Mouse (Mus musculus) megakaryocyte-erythroid progenitor cell, adult 5 weeks (primary cell): Measurements from ENCODE around the gene Itgb1bp2. TPM values are rescaled to one million over a fixed set of nuclear protein-coding genes. Genes with fewer than 3 reads are reported as not detected.

ENCODE experiments used
- polyA plus RNA-seq: library from polyadenylated mRNA; stranded (reverse); fragments of >175 nt; gene quantifications from 2 replicates; pipeline ENCODE4 v1.2.3, GENCODE M21; 2012

Gene Itgb1bp2
- polyA plus RNA-seq, result 0.17 and 0.31 TPM in 2 replicates

DNA sequence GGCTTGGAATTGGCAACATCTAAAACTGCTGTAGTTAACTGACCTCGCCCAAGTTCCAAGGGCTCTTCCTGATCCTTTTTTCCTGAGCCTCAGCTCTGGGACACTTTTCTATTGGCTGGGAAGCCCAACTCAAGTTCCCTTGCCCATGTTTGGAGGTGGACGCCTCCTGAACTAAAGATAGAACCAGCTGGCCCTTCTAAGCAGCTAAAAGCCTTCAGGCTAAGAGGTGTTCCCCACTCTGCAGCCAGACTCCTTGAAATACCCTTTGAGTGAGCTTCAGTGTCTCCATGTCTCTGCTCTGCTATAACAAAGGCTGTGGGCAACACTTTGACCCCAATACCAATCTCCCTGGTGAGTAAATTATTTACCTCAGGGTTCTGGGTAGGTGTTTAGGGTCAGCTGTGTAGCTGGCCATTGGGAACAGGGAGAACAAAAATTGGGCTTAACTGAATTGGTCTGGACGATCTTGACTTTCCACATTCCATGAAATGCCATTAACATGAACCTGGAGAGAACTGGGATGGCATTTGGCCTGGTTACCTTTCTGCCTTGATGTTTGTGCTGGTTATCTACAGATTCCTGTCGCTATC is at the start of gene Itgb1bp2:
Gene Itgb1bp2 (plus strand): TSS at position 203 of the 590 bp plus-strand sequence.

GRCm38 (mm10) chrX:101420700-101421095 is 28.2 kb upstream of the Itgb1bp2 start, which contains the start of gene Zmym3:
Zmym3 (minus strand) TSS chrX:101420849.

GRCm38 (mm10) chrX:101429142-101429949 is 19.5 kb upstream of the Itgb1bp2 start, which contains the start of gene Nono:
Nono (plus strand) TSS chrX:101429318.

Other genes with a start within 250 kb of the Itgb1bp2 start
- 34.9 and 39.8 TPM in 2 replicates for gene Snx12, start 226.5 kb upstream of the Itgb1bp2 start, polyA plus RNA-seq
- 35.3 and 36.0 TPM in 2 replicates for gene Foxo4, start 194.6 kb upstream of the Itgb1bp2 start, polyA plus RNA-seq
- gene Gm614, start 185.1 kb upstream of the Itgb1bp2 start, polyA plus RNA-seq, result 0.15 TPM in 1 of 2 replicates, not detected in the other
- gene Il2rg, start 180.8 kb upstream of the Itgb1bp2 start, polyA plus RNA-seq, result 35.0 and 45.3 TPM in 2 replicates
- 0.34 TPM in 1 of 2 replicates, not detected in the other for gene Gm20489, start 180.1 kb upstream of the Itgb1bp2 start, polyA plus RNA-seq
- 52.3 and 77.2 TPM in 2 replicates for gene Med12, start 175.1 kb upstream of the Itgb1bp2 start, polyA plus RNA-seq
- 0.02 and 0.03 TPM in 2 replicates for gene Nlgn3, start 149.9 kb upstream of the Itgb1bp2 start, polyA plus RNA-seq
- not detected in 2 replicates for gene Gjb1, start 72.7 kb upstream of the Itgb1bp2 start, polyA plus RNA-seq
- 33.0 and 37.9 TPM in 2 replicates for gene Zmym3, start 28.2 kb upstream of the Itgb1bp2 start, polyA plus RNA-seq
- gene Nono, start 19.8 kb upstream of the Itgb1bp2 start, polyA plus RNA-seq, result 54.6 and 73.1 TPM in 2 replicates
- 3.0 and 5.3 TPM in 2 replicates for gene Taf1, start 83.6 kb downstream of the Itgb1bp2 start, polyA plus RNA-seq
- gene Ogt, start 191.0 kb downstream of the Itgb1bp2 start, polyA plus RNA-seq, result 2.5 and 3.3 TPM in 2 replicates